Mouse (Mus musculus): ENCODE measurements at regions not wholly inside any gene's neighbourhood (a gene's known extent, or its start where the extent isn't known, plus 50 kb on each side); places are given as distances from the start of the nearest gene placed in this dataset.
"Not testable (repeated sequence)": the region's sequence is repeated elsewhere in the genome, so short reads cannot be mapped to it uniquely, and the experiment has no call there.

DNA sequence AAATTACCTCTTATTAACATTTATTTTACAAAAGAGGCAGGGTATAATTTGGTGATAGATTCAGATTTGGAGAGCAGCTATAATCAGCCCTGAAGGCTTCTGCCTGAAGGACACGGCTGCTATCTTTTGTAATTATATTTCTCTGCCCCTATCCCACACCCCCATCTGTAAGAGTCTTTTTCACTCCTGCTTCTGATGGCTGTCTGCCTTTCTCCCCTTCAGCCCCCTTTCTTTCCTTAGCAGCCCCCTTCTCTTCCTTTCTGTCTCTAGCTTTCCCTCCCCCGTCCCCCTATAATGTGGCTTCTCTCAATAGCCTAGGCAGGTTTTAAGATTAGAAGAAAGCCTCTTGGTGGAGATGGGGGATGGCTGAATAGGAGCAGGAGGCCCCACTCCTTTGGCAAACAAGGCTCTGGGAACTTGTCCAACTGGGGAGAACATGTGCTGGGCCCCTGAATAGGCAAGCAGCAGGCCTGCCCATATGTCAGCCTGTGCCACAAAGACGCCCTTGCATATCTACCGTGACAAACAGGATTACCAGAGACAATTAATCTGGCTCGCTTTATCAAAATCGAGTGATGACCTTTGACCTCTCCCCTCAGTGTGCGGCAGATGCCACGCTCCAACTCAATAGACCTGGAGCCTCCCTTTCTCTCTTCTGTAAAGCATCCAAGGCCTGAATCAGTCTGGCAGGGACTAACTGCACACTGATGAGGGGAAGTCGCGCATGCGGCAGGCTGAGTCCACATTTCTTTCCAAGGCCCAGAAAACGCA, 615.1 kb downstream of the Hdgfl1 start:
- H3K9ac ChIP-seq (replicated peaks): no peak overlapping the region
- no peaks in the 10 kb centered on the region for H3K27me3 ChIP-seq
- H3K9me3 ChIP-seq: no peaks in the 10 kb centered on the region
- ATAC-seq (ENCODE audit: insufficient number of reproducible peaks, insufficient read depth, low FRiP score, low TSS enrichment, low read depth): no peak
- no peaks in the 10 kb centered on the region for H3K36me3 ChIP-seq
- no peak overlapping the region for H3K4me3 ChIP-seq (replicated peaks)
- 79% methylated on average over 12 of the region's 12 CpGs for WGBS
- no peak overlapping the region for H3K27ac ChIP-seq
- H3K4me2 ChIP-seq: no peak overlapping the region
- peaks cover 4% of the 10 kb centered on the region for H3K4me1 ChIP-seq (replicated peaks)

DNA sequence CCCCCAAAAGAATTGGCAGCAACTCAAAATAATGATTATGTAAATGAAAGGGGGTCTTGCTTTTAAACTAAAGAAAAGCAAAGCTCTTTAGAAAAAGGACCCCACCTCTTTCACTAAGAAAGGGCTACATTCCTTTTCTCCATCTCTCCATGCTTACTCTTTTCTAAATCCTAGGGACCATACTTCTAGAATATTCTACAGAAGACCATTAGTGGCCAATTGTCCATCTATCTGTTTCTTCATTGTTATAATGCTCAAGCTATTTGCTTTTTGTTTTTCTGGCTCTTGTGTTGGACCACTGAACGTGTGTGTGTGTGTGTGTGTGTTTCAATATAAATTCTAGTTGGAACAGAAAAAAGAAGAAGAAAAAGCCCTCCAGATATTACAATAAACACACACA, 615.7 kb downstream of the Hdgfl1 start:
- no peaks in the 10 kb centered on the region for H3K9me3 ChIP-seq
- H3K4me3 ChIP-seq (replicated peaks): no peak overlapping the region
- no peak overlapping the region for H3K9ac ChIP-seq (replicated peaks)
- no peaks in the 10 kb centered on the region for H3K27me3 ChIP-seq
- no peaks in the 10 kb centered on the region for H3K36me3 ChIP-seq
- ATAC-seq (ENCODE audit: insufficient number of reproducible peaks, insufficient read depth, low FRiP score, low TSS enrichment, low read depth): no peak
- peaks cover 4% of the 10 kb centered on the region for H3K4me1 ChIP-seq (replicated peaks)
- 75% methylated on average over 1 of the region's 1 CpGs for WGBS
- no peak overlapping the region for H3K27ac ChIP-seq
- H3K4me2 ChIP-seq: no peak overlapping the region

DNA sequence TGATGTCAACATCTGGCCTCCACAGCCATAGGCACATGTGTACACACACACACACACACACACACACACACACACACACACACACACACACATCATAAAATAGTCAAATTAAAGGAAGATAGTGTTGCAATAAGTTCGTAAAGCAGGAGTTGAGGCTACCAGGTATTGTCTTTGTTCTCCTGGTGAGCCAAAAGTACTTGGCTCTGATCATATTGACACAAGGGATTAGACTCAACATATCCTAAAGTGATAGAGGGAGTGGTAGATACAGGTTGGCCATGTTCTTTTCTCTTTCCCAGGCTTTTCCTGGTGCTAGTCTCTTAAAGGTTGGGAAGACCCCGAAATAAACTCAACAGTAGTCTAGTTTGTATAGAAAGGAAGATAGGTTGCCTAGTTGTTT, 616.9 kb downstream of the Hdgfl1 start:
- H3K27me3 ChIP-seq: no peaks in the 10 kb centered on the region
- H3K9me3 ChIP-seq: no peaks in the 10 kb centered on the region
- peaks cover 4% of the 10 kb centered on the region for H3K4me1 ChIP-seq (replicated peaks)
- H3K36me3 ChIP-seq: no peaks in the 10 kb centered on the region
- 82% methylated on average over 2 of the region's 2 CpGs for WGBS
- ATAC-seq (ENCODE audit: insufficient number of reproducible peaks, insufficient read depth, low FRiP score, low TSS enrichment, low read depth): no peak
- no peak overlapping the region for H3K4me3 ChIP-seq (replicated peaks)
- no peak overlapping the region for H3K9ac ChIP-seq (replicated peaks)
- H3K4me2 ChIP-seq: no peak overlapping the region
- no peak overlapping the region for H3K27ac ChIP-seq

DNA sequence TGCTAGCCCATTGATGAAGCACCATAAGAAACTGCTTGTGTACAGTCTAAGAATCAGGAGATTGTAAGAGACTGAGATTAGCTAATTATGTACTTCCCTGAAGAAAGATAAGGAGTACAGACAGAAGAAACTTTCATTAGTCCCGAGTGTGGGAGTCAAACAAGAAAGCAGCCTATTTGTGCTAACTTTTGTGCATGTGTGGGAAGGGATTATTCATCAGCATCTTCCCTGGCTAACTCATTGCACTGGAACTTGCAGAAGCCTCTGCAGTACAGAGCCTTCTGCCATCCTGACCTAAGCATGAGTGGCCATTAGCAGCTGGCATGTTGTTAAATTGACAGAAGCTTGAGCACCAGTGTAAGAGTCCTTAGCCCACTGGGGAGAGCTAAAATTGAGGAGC, 619.5 kb downstream of the Hdgfl1 start:
- Histone ChIP-seq H3K9me3 (no peaks in the 10 kb centered on the region), H3K4me2 (no peak overlapping the region), H3K27me3 (no peaks in the 10 kb centered on the region), H3K4me3 (replicated peaks) (no peak overlapping the region), H3K36me3 (no peaks in the 10 kb centered on the region), H3K9ac (replicated peaks) (no peak overlapping the region), H3K4me1 (replicated peaks) (peaks cover 4% of the 10 kb centered on the region), H3K27ac (no peak overlapping the region)
- WGBS: 75% methylated on average over 1 of the region's 1 CpGs
- no peak for ATAC-seq (ENCODE audit: insufficient number of reproducible peaks, insufficient read depth, low FRiP score, low TSS enrichment, low read depth)

DNA sequence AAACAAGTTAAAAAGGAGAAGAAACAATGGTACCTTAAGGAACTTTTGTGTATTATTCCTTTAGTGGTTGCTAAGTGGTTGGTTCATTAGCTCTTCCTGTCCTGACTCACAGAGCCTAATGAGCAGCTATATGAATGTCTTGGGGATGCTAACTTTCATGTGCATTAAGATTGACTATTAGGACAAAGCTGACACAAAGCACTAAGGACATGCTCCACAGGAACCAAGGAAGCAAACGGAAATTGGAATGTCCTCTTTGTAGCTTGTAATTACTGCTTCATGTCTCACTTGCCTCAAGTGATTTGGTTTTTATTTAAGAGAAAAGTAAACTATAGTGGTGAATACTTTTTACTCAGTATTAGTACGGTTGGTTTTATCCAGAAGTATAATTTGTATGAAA, 627.2 kb downstream of the Hdgfl1 start:
- no peaks in the 10 kb centered on the region for H3K9me3 ChIP-seq
- no peak for ATAC-seq (ENCODE audit: insufficient number of reproducible peaks, insufficient read depth, low FRiP score, low TSS enrichment, low read depth)
- no peak overlapping the region for H3K27ac ChIP-seq
- H3K4me1 ChIP-seq (replicated peaks): no peaks in the 10 kb centered on the region
- H3K4me2 ChIP-seq: no peak overlapping the region
- no peaks in the 10 kb centered on the region for H3K36me3 ChIP-seq
- no peak overlapping the region for H3K9ac ChIP-seq (replicated peaks)
- WGBS: 62% methylated on average over 2 of the region's 2 CpGs
- H3K27me3 ChIP-seq: no peaks in the 10 kb centered on the region
- H3K4me3 ChIP-seq (replicated peaks): no peak overlapping the region

DNA sequence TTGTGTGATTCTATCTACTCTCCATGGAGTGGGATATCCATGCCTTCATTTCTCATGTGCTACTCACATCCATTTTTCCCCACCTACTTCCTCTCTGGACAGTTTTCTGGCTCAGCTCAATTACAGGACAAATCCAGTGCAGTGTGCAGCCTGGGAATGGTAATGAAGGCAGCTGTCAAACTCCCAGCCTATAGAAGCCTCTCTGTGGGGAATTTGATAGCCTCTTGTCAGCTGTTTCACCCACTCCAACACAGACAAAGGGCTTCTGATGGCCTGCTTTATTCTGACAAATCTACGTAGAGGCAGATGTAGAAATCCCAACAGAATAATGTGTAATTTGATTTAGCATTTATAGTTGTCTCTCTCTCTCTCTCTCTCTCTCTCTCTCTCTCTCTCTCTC, 650.6 kb downstream of the Hdgfl1 start:
- no peak overlapping the region for H3K4me3 ChIP-seq (replicated peaks)
- no peak overlapping the region for H3K27ac ChIP-seq
- no peak overlapping the region for H3K4me2 ChIP-seq
- no peaks in the 10 kb centered on the region for H3K9me3 ChIP-seq
- H3K9ac ChIP-seq (replicated peaks): no peak overlapping the region
- no peaks in the 10 kb centered on the region for H3K27me3 ChIP-seq
- no peaks in the 10 kb centered on the region for H3K36me3 ChIP-seq
- no peak for ATAC-seq (ENCODE audit: insufficient number of reproducible peaks, insufficient read depth, low FRiP score, low TSS enrichment, low read depth)
- 57% methylated on average over 1 of the region's 1 CpGs for WGBS
- no peaks in the 10 kb centered on the region for H3K4me1 ChIP-seq (replicated peaks)

DNA sequence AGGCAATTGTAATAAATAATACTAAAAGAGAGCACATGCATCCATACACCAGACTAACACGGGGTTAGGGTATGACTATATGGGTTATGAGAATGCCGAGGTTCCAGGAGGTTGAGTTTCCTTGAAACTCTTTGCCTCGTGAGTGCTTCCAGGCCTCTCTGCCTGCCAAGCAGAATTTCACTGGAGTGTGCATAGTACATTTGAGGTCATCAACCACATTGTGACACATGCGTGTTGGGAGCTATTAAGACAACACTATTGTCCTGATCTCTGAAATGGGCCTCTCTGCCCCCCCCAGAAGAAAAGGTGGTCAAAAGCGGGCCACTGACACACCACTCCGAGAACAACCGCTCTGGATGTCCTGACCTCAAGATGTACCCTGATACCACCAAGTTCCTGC, 655.8 kb downstream of the Hdgfl1 start:
- H3K4me1 ChIP-seq (replicated peaks): no peaks in the 10 kb centered on the region
- ATAC-seq (ENCODE audit: insufficient number of reproducible peaks, insufficient read depth, low FRiP score, low TSS enrichment, low read depth): no peak
- H3K9me3 ChIP-seq: no peaks in the 10 kb centered on the region
- H3K27ac ChIP-seq: no peak overlapping the region
- no peak overlapping the region for H3K4me3 ChIP-seq (replicated peaks)
- no peaks in the 10 kb centered on the region for H3K27me3 ChIP-seq
- no peaks in the 10 kb centered on the region for H3K36me3 ChIP-seq
- no peak overlapping the region for H3K4me2 ChIP-seq
- WGBS: 91% methylated on average over 7 of the region's 7 CpGs
- H3K9ac ChIP-seq (replicated peaks): no peak overlapping the region

DNA sequence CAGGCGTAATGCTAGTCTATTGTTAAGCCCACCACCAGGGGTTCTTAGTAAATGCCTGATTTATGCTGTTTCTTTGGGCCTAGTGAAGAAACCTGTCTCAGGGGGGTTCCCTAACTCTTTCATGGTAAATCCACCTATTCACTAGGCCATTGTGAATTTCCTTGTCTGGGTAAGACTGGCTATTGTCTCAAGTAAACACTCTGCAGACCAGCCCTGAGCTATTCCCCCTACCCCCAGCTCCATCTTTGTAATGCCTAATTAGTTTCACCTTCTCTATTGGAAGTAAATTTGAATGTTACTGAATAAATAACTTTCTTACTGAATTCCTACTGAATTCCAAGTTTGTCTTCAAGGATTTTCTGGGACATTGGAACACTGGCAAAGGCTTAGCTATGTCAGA, 656.2 kb downstream of the Hdgfl1 start:
- 50% methylated on average over 1 of the region's 1 CpGs for WGBS
- ATAC-seq (ENCODE audit: insufficient number of reproducible peaks, insufficient read depth, low FRiP score, low TSS enrichment, low read depth): not testable (repeated sequence)

DNA sequence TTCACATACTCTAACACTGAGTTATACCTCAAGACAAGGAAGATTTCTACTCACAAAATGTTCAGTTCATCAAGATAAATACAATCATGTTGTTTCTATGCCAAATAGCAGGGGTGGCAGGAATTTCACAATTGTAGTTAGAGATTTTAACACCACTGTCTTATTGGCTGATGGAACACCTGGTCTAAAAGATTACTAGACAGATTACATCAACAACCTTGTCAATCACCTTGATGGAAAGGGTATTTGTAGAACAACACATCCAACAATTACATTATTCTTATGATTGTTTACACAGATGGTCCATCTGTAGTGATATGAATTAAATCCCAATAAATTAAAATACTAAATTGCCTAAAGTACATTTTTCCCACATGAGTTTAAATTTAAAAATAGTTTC, 657.4 kb downstream of the Hdgfl1 start:
- no peaks in the 10 kb centered on the region for H3K4me1 ChIP-seq (replicated peaks)
- no peaks in the 10 kb centered on the region for H3K9me3 ChIP-seq
- no peak overlapping the region for H3K9ac ChIP-seq (replicated peaks)
- no peaks in the 10 kb centered on the region for H3K36me3 ChIP-seq
- no peak overlapping the region for H3K4me3 ChIP-seq (replicated peaks)
- no peak for ATAC-seq (ENCODE audit: insufficient number of reproducible peaks, insufficient read depth, low FRiP score, low TSS enrichment, low read depth)
- no peak overlapping the region for H3K27ac ChIP-seq
- no peaks in the 10 kb centered on the region for H3K27me3 ChIP-seq
- no peak overlapping the region for H3K4me2 ChIP-seq

More for the DNA sequence above, 656.2 kb downstream of the Hdgfl1 start:
- H3K4me1 ChIP-seq (replicated peaks); H3K9ac ChIP-seq (replicated peaks); H3K27me3 ChIP-seq; H3K4me2 ChIP-seq; H3K9me3 ChIP-seq; H3K36me3 ChIP-seq; H3K27ac ChIP-seq; H3K4me3 ChIP-seq (replicated peaks): not testable (repeated sequence)

DNA sequence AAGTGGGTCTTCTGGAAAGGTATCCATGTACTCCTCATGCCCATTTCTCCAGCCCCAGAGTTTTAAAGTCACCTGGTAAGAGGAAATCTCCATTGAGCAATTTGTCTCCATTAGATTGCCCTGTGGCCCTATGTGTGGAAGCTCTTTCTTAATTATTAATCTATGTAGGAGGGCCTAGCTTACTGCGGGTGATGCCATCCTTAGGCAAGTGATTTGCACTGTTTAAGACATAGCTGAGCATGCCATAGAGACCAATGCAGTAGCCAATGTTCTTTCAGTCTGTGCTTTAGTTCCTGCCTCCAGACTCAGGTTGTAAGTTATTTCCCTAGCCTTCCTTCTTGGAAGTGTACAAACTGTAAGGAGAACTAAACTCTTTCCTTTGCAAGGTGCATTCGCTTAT, 661.0 kb downstream of the Hdgfl1 start:
- Histone ChIP-seq H3K4me1 (replicated peaks) (no peaks in the 10 kb centered on the region), H3K9ac (replicated peaks) (no peak overlapping the region), H3K9me3 (no peaks in the 10 kb centered on the region), H3K4me2 (no peak overlapping the region), H3K27me3 (no peaks in the 10 kb centered on the region), H3K36me3 (no peaks in the 10 kb centered on the region), H3K4me3 (replicated peaks) (no peak overlapping the region), H3K27ac (no peak overlapping the region)
- no peak for ATAC-seq (ENCODE audit: insufficient number of reproducible peaks, insufficient read depth, low FRiP score, low TSS enrichment, low read depth)
- 90% methylated on average over 2 of the region's 2 CpGs for WGBS

DNA sequence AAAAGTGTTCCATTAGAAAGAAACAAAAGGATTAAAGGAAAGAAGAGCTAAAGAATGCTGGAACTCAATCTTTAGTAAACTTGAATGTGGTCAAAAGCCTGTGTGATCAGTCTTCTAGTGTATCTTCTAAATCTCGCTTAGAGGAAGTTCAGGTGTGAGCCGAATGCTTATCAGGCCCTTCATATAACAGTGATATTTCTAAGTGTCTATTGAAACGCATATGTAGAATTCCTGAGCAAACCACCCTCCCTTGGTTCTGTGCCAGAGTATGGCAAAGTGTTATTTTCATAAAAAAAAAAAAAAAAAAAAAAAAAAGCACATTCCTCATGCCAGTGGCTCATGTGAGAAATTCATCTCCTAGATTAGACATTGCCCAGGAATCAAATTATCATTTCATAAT, 681.2 kb downstream of the Hdgfl1 start:
- no peak overlapping the region for H3K4me3 ChIP-seq (replicated peaks)
- ATAC-seq (ENCODE audit: insufficient number of reproducible peaks, insufficient read depth, low FRiP score, low TSS enrichment, low read depth): no peak
- H3K27me3 ChIP-seq: no peaks in the 10 kb centered on the region
- no peak overlapping the region for H3K9ac ChIP-seq (replicated peaks)
- 86% methylated on average over 3 of the region's 3 CpGs for WGBS
- H3K27ac ChIP-seq: no peak overlapping the region
- H3K4me2 ChIP-seq: no peak overlapping the region
- 0 out of 2 replicates have a peak, but pooled peaks cover 3% of the 10 kb centered on the region for H3K4me1 ChIP-seq (replicated peaks)
- no peaks in the 10 kb centered on the region for H3K36me3 ChIP-seq
- H3K9me3 ChIP-seq: no peaks in the 10 kb centered on the region

DNA sequence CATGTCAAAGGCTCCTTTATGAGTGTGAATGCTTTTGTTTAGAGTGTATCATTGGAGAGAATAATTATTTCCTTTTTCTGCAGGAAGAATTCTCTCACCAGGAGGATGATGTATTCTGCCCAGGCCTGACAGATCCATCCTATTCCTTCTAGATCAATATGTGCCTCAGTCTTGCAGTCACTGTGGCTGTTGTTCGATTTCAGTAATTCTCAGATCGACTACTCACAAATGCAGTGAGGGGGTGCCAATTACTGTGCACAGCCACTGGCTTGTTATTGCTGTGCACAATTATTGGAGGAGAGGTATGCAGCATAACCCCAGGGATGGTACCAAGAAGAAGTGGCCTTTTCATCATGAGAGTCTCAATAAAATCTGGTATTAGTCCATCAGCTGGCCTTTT, 689.2 kb downstream of the Hdgfl1 start:
- no peak for ATAC-seq (ENCODE audit: insufficient number of reproducible peaks, insufficient read depth, low FRiP score, low TSS enrichment, low read depth)
- Histone ChIP-seq H3K36me3 (no peaks in the 10 kb centered on the region), H3K9me3 (no peaks in the 10 kb centered on the region), H3K4me1 (replicated peaks) (peaks cover 7% of the 10 kb centered on the region), H3K27ac (peak overlapping the region; percentile 74), H3K27me3 (no peaks in the 10 kb centered on the region), H3K9ac (replicated peaks) (no peak overlapping the region), H3K4me2 (no peak overlapping the region), H3K4me3 (replicated peaks) (no peak overlapping the region)
- WGBS: 27% methylated on average over 2 of the region's 2 CpGs
